Mouse (Mus musculus) CD4-positive, CD25-positive, alpha-beta regulatory T cell, adult 2 months (primary cell): ENCODE measurements around the gene Atp8b4.

ENCODE experiments used
- DNase-seq: peaks from one replicate; pipeline ENCODE4 v3.0.0-alpha.2; 2012; ENCODE audit warnings: low read depth, low spot score

Atp8b4 gene

GRCm38 (mm10) chr2:126287942-126288341 is 212.5 kb downstream of the Atp8b4 start:
- DNase-seq: no peak

GRCm38 (mm10) chr2:126286420-126286819 is 214.1 kb downstream of the Atp8b4 start:
- no peak for DNase-seq

GRCm38 (mm10) chr2:126284071-126284470 is 216.4 kb downstream of the Atp8b4 start:
- DNase-seq: no peak

- no peak for DNase-seq
Observed at GRCm38 (mm10) chr2:126283086-126283485, 217.4 kb downstream of the Atp8b4 start.

GRCm38 (mm10) chr2:126275511-126275910 is 225.0 kb downstream of the Atp8b4 start:
- DNase-seq: no peak

- DNase-seq: no peak
Observed at GRCm38 (mm10) chr2:126274826-126275405, 225.6 kb downstream of the Atp8b4 start.

- no peak for DNase-seq
Observed at GRCm38 (mm10) chr2:126274311-126274710, 226.2 kb downstream of the Atp8b4 start.
